Comparison of ENCODE assay signal across 22 mouse cellular contexts in the genomic region with DNA sequence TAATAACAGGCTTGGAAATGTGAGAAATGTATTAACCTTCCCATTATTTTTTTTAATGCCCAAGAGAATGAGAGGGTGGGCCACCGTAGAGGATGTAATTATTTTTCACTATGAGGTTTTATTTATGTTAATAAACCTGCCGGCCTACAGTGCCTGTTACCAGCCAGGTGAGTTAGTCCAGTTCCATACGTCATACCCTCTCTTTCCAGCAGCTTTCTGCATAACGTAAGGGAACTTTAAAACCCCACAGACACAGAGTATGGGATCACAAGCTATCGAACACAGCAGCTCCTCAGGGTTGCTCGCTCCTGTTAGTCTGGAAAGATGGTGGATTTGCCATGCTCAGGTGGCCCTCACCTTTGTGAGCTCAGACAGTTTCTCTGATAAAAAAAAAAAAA.
DNase-seq lines count a peak whose midpoint lies in the region; ATAC-seq and TF ChIP-seq lines count a peak whose summit lies in the region.
"Had no signal": no experiment of that assay in that cellular context is flagged by ENCODE, and none has a peak within 500 bp of the region (broad histone marks: within the 10 kb centered on the region; RNA-seq: fewer than 3 reads in every experiment).

No protein-coding gene starts in this region.

- peak overlapping the region; percentile 80 for H3K27ac ChIP-seq in layer of hippocampus, adult 2 months
- H3K27ac ChIP-seq in forebrain, embryonic 15.5 days (replicated peaks), result peak overlapping the region; percentile 74
- no peak overlapping the region for H3K27ac ChIP-seq in forebrain, postnatal 0 days (ENCODE audit: low read depth, low read length)
- H3K27ac ChIP-seq in midbrain, embryonic 16.5 days (ENCODE audit: low read length), result peak overlapping the region; percentile 43
- H3K27ac ChIP-seq in heart, adult 2 months, result no peak overlapping the region
- H3K27ac ChIP-seq: gastrocnemius, adult 2 months; heart, embryonic 10.5 days; intestine, embryonic 15.5 days; limb, embryonic 10.5 days; macrophage had no signal

- no peak for TF ChIP-seq POLR2A in heart, adult 2 months (IDR thresholded peaks at IDR 0.05; ENCODE audit: insufficient read depth, low read depth, low read length)

- no peaks in the 10 kb centered on the region for H3K79me2 ChIP-seq in heart, adult 2 months (replicated peaks; ENCODE audit: control insufficient read depth, insufficient read depth, low read length)

- ATAC-seq in forebrain, embryonic 15.5 days (replicated peaks), result peak; percentile 57
- ATAC-seq in forebrain, postnatal 0 days, result peak; percentile 12; the same call in 1 of the 2 replicates
- peak; percentile 20; the same call in 1 of the 2 replicates for ATAC-seq in midbrain, embryonic 16.5 days
- ATAC-seq: intestine, embryonic 15.5 days had no signal

- H3K4me1 ChIP-seq in forebrain, embryonic 15.5 days, result peaks cover 10% of the 10 kb centered on the region
- no peaks in the 10 kb centered on the region for H3K4me1 ChIP-seq in forebrain, postnatal 0 days (ENCODE audit: insufficient read depth)
- peaks cover 13% of the 10 kb centered on the region for H3K4me1 ChIP-seq in midbrain, embryonic 16.5 days (ENCODE audit: control insufficient read depth, insufficient read depth, low read length)
- no peaks in the 10 kb centered on the region for H3K4me1 ChIP-seq in heart, adult 2 months (ENCODE audit: control insufficient read depth, insufficient read depth, low read length)
- H3K4me1 ChIP-seq: limb, embryonic 10.5 days had no signal

- TF ChIP-seq CTCF in layer of hippocampus, adult 2 months (conservative IDR thresholded peaks at IDR 0.05), result no peak
- no peak for TF ChIP-seq CTCF in forebrain, postnatal 0 days (IDR thresholded peaks at IDR 0.05; ENCODE audit: low read depth)
- no peak for TF ChIP-seq CTCF in heart, adult 2 months (IDR thresholded peaks at IDR 0.05)

- no peak overlapping the region for H3K4me3 ChIP-seq in layer of hippocampus, adult 2 months
- H3K4me3 ChIP-seq in forebrain, embryonic 15.5 days, result no peak overlapping the region
- H3K4me3 ChIP-seq in forebrain, postnatal 0 days (ENCODE audit: low read depth, low read length), result no peak overlapping the region
- no peak overlapping the region for H3K4me3 ChIP-seq in midbrain, embryonic 16.5 days (ENCODE audit: low read depth, low read length)
- no peak overlapping the region for H3K4me3 ChIP-seq in heart, adult 2 months
- H3K4me3 ChIP-seq: erythroblast, embryonic 14.5 days; gastrocnemius, adult 2 months; heart, embryonic 10.5 days; intestine, embryonic 15.5 days; limb, embryonic 10.5 days had no signal

- no peak overlapping the region for H3K9ac ChIP-seq in forebrain, embryonic 15.5 days (replicated peaks)
- no peak overlapping the region for H3K9ac ChIP-seq in forebrain, postnatal 0 days
- no peak overlapping the region for H3K9ac ChIP-seq in midbrain, embryonic 16.5 days (ENCODE audit: low read depth, low read length)
- no peak overlapping the region for H3K9ac ChIP-seq in heart, adult 2 months (ENCODE audit: low read depth, low read length)
- H3K9ac ChIP-seq: intestine, embryonic 15.5 days had no signal

- no peak for DNase-seq in layer of hippocampus, adult 2 months (ENCODE audit: low spot score in 2 of 2)
- no peak for DNase-seq in layer of hippocampus, adult 9-11 months
- no peak for DNase-seq in forebrain, postnatal 0 days
- DNase-seq in heart, adult 2 months, result no peak
- DNase-seq in right cerebral cortex, postnatal 4 days, result no peak
- DNase-seq: adrenal gland, adult 2 months; cerebellum, adult 11 months; cerebellum, postnatal 10 days; gastrocnemius, adult 2 months; heart, postnatal 4 days; kidney, adult 8-10 months; kidney, postnatal 10 days; liver; right cerebral cortex, postnatal 25 days; thymus, postnatal 36 days had no signal

- TF ChIP-seq EP300 in heart, adult 2 months (IDR thresholded peaks at IDR 0.05; ENCODE audit: insufficient read depth, low read depth, low read length), result no peak

- intact Hi-C loops in heart, adult 2 months (cut with DNase I), result no loop called here

- H3K4me2 ChIP-seq in forebrain, embryonic 15.5 days (replicated peaks), result no peak overlapping the region
- H3K4me2 ChIP-seq in forebrain, postnatal 0 days (ENCODE audit: low read depth), result no peak overlapping the region
- no peak overlapping the region for H3K4me2 ChIP-seq in midbrain, embryonic 16.5 days (ENCODE audit: low read length)
- H3K4me2 ChIP-seq: intestine, embryonic 15.5 days had no signal

- H3K36me3 ChIP-seq in forebrain, embryonic 15.5 days, result no peaks in the 10 kb centered on the region
- no peaks in the 10 kb centered on the region for H3K36me3 ChIP-seq in forebrain, postnatal 0 days (ENCODE audit: insufficient read depth)
- no peaks in the 10 kb centered on the region for H3K36me3 ChIP-seq in midbrain, embryonic 16.5 days (ENCODE audit: control insufficient read depth, insufficient read depth, low read length)
- no peaks in the 10 kb centered on the region for H3K36me3 ChIP-seq in heart, adult 2 months (ENCODE audit: control insufficient read depth, insufficient read depth, low read length)
- H3K36me3 ChIP-seq: heart, embryonic 10.5 days; intestine, embryonic 15.5 days; limb, embryonic 10.5 days had no signal

- 60% methylated on average over 6 of the region's 6 CpGs for WGBS in forebrain, embryonic 15.5 days
- WGBS in forebrain, postnatal 0 days, result 58% methylated on average over 6 of the region's 6 CpGs
- 35% methylated on average over 6 of the region's 6 CpGs for WGBS in midbrain, embryonic 16.5 days
- 91% methylated on average over 6 of the region's 6 CpGs for WGBS in heart, adult 2 months

- no peaks in the 10 kb centered on the region for H3K27me3 ChIP-seq in forebrain, embryonic 15.5 days
- H3K27me3 ChIP-seq in forebrain, postnatal 0 days (ENCODE audit: insufficient read depth, low read length), result no peaks in the 10 kb centered on the region
- no peaks in the 10 kb centered on the region for H3K27me3 ChIP-seq in midbrain, embryonic 16.5 days (ENCODE audit: control insufficient read depth, insufficient read depth, low read depth, low read length)
- H3K27me3 ChIP-seq in heart, adult 2 months (ENCODE audit: control insufficient read depth, insufficient read depth, low read length), result no peaks in the 10 kb centered on the region
- H3K27me3 ChIP-seq: intestine, embryonic 15.5 days had no signal

- H3K9me3 ChIP-seq in forebrain, embryonic 15.5 days, result no peaks in the 10 kb centered on the region
- no peaks in the 10 kb centered on the region for H3K9me3 ChIP-seq in forebrain, postnatal 0 days (ENCODE audit: low read length)
- no peaks in the 10 kb centered on the region for H3K9me3 ChIP-seq in midbrain, embryonic 16.5 days (replicated peaks; ENCODE audit: control insufficient read depth, low read length, poor library complexity, severe bottlenecking)
- H3K9me3 ChIP-seq: heart, embryonic 10.5 days; intestine, embryonic 15.5 days; limb, embryonic 10.5 days had no signal

Comparison
In these comparisons a context has a peak if more than half of its experiments do, and no peak if none do; other contexts are left out.
1. H3K27ac ChIP-seq: peak in layer of hippocampus, adult 2 months (single experiment), forebrain, embryonic 15.5 days (single experiment) and midbrain, embryonic 16.5 days (single experiment); none in forebrain, postnatal 0 days (single experiment) and heart, adult 2 months (single experiment).
2. Peak in every context shown above with its lines, with median percentiles within 50 percentile points of each other: ATAC-seq.